Mouse (Mus musculus): ENCODE data around the gene Cby3. TPM values are rescaled to one million over a fixed set of nuclear protein-coding genes. Genes with fewer than 3 reads are reported as not detected.
"Not testable (repeated sequence)": the region's sequence is repeated elsewhere in the genome, so short reads cannot be mapped to it uniquely, and the experiment has no call there.

Cby3 gene
- not detected for total RNA-seq (2021)
- long read RNA-seq, experiment 1: 0 reads
- long read RNA-seq, experiment 2: 0 reads

DNA sequence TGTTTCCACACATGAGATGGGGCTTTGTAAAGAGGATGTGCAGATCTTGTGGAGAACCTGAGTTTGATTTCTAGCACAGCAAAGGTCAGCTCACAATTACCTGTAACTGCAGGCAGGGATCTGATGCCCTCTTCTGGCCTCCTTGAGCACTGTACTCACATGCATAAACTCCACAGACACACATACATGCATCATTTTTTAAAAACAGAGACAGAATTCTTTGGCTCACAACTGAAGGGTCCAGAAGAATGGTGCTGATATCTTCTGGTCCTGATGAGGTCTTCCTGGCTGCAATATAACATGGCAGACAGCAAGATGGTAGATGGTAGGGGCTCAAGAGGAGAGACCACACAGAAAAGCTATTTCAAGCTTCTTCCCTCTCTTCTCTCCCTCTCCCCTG, at the start of gene Cby3:
Cby3 (plus strand) TSS at position 301 of the 400 bp plus-strand sequence.
- no peak within 1 kb of the TSS for H3K4me3 ChIP-seq

DNA sequence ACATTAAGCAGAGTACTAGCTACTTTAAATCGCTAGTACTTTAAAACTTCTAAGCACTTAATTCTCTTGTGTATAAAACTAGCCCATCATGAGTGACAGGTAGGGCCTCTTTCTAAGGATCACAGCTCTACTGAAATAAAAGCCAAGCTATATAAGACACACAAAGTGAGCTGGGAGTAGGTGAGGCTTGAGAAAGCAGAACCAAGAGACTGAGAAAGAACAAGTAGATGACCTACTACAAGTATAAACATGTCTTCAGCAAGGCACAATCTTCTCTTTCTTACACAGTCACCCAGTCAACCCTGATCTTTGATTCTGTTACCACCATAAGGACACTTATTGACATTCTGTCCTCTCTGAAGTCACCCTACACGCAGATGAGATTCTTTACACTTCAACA, 41.5 kb upstream of the Cby3 start:
- intact Hi-C loops (cut with DNase I): no loop called here
- no peak overlapping the region for H3K27ac ChIP-seq
- no peak for TF ChIP-seq CTCF (IDR thresholded peaks at IDR 0.05)
- no peak for DNase-seq
- no peak overlapping the region for H3K4me3 ChIP-seq

More for the DNA sequence above, at the start of gene Cby3:
- intact Hi-C loops (cut with DNase I): no loop called here
- no peak; the same call in 1 of the 2 replicates for TF ChIP-seq CTCF (IDR thresholded peaks at IDR 0.05)
- DNase-seq: no peak
- H3K27ac ChIP-seq: no peak within 1 kb of the TSS

DNA sequence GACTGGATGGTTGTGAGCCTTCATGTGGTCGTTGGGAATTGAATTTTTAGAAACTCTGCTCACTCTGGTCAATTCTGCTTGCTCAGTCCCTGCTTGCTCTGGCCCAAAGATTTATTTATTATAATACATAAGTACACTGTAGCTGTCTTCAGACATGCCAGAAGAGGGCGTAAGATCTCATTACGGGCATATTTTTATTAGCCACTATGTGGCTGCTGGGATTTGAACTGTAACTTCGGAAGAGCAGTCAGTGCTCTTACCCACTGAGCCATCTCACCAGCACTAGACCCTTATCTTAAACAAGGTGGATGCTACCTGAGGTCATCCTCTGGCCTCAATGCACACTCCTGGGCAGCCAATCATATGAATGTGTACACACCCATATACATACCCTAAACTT, 34.9 kb upstream of the Cby3 start:
- H3K4me3 ChIP-seq; DNase-seq; H3K27ac ChIP-seq; intact Hi-C loops (cut with DNase I): not testable (repeated sequence)
- TF ChIP-seq CTCF (IDR thresholded peaks at IDR 0.05): peak; percentile 24; the same call in 1 of the 2 replicates

DNA sequence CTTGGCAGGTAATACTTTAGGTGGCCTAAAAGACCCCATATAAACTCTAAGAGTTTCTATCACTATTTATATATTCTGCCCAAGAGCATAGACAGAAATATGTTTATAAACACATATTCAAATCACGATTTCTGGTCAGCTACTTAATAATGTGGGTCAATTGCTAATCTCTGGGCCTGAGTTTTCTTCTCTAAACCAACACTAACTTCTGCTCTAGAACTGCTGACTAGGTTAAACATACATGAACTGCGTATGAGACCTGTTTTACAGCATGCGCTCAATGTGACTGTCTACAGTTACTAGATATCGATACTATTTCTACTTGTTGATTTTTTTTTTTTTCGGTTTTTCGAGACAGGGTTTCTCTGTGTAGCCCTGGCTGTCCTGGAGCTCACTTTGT, 33.0 kb upstream of the Cby3 start:
- intact Hi-C loops (cut with DNase I): no loop called here
- Histone ChIP-seq H3K27ac (no peak overlapping the region), H3K4me3 (no peak overlapping the region)
- no peak for DNase-seq
- no peak for TF ChIP-seq CTCF (IDR thresholded peaks at IDR 0.05)

DNA sequence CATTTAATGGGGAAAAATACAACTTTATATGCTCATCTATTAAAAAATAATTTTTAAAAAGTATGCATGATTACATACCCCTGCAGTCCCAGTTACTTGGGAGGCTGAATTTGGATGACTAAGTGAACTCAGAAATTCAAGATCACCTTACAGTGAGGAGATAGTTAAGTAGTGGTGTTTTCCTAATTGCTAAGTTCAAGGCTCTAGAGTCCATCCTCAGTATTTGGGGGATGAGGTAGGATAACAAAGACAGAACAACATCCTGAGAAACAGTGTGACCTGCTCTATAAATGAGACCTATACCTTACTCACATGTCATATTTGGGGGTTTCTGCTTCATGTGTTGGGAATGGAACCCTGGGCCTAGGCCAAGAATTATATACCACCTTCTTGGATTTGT, 31.9 kb upstream of the Cby3 start:
- TF ChIP-seq CTCF (IDR thresholded peaks at IDR 0.05): no peak
- Histone ChIP-seq H3K27ac (no peak overlapping the region), H3K4me3 (no peak overlapping the region)
- intact Hi-C loops (cut with DNase I): no loop called here
- DNase-seq: no peak

DNA sequence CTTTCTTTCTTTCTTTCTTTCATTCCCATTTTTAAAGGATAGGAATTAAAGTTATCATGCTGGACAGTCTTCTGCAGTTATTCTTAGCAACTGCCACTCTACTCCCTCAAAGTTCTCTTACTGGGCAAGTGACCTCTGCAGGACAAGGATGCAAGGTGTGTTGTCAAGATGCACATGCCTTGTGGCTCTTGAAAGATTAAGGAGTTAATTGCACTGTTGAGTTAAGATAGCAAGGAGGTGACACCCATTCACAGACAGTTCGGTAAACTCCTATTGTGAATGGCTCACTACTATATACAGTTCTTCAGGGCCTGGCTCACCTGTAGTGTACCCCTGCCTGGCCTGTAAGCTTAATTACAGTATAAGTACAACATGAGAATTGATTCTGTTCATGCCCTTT, 30.4 kb upstream of the Cby3 start:
- no peak for DNase-seq
- peak overlapping the region; percentile 41 for H3K27ac ChIP-seq
- intact Hi-C loops (cut with DNase I): loop anchor here (2.0 kb wide), 1 partner anchor 31 kb away; the partner anchor contains the start of gene Maml1
- H3K4me3 ChIP-seq: peak overlapping the region; percentile 82
- no peak for TF ChIP-seq CTCF (IDR thresholded peaks at IDR 0.05)

DNA sequence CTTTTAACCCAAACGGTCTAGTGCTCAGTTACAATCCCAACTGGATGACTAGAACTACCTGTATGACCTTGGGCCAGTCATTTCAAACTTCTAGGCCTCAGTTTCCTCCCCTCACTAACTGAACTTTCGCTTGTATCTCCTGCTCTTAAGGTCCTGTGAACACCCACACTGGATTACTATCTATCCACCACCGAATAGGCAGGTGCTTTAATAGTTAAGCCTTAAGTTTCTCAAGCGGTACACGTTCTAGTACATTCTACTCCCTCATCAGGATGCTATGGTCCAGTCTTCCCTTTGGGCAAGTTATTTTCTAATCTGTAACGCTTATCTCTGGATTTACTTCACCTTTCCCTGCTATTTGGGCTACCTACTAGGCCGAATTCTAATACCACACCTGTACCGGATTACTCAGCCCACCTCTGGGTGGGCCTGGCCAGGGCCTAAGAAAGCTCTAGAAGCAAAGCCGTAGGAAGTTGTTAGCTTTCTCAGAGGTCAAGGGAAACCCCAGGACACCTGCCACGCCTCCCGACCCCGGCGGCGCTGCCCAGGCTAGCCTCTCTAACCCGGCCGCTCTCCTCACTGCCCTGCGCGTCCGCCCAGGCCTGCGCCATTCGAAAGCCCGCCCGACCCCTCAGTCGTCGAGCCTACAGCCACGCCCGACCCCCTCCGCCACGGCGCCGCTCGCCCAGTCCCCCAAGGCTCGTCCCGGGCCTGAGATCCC, 29.4 kb upstream of the Cby3 start:
- intact Hi-C loops (cut with DNase I): loop anchor here (2.0 to 5.0 kb wide), 3 partner anchors 32 to 52 kb away; partner anchors contain the start of genes Hnrnph1 and Maml1
- no peak for TF ChIP-seq CTCF (IDR thresholded peaks at IDR 0.05)

DNA sequence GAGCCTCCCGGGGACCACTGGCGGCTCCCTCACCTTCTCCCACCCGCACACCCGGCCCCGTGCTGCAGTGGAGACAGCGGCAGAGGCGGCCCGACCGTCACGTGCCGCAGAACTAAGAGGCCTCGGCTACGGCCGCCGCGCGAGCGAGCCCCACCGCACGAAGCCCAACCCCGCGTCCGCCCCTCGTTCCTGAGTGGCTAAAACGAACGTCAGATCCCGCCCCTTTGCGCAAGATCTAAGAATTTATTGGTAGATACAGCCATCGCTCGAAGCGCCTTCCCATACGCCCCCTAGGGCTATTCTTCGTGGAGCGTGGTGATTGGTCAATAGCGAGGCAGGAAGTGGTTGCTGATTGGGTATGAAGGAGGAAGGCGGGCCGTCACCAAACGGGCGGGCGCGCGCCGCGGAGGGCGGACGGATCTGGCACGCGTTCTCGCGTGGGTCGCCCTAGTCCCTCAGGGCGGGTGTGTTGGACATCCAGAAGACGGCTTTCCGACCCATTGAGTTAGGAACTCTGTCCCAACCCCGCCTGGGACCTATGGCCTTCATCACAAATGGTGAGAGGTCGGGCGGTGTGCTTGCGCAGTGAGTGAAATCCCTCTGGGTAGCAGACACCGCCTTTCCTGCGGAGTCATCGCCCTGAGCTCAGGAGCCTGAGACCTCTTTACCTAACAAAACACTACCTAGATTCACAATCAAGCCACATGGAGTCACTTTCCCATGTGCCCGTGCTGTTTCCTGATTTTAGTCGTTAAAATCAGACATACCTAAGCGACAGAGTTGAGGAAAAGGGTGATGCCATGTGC, 28.6 kb upstream of the Cby3 start, which contains the start of gene Canx:
Canx (minus strand) TSS at position 178 of the 806 bp plus-strand sequence.
- DNase-seq: peak; percentile 98
- Histone ChIP-seq H3K27ac (peak within 1 kb of the TSS; percentile 96), H3K4me3 (peak within 1 kb of the TSS; percentile 82)
- intact Hi-C loops (cut with DNase I): loop anchor here (2.0 to 5.0 kb wide), 3 partner anchors 33 to 52 kb away; partner anchors contain the start of genes Hnrnph1 and Maml1
- TF ChIP-seq CTCF (IDR thresholded peaks at IDR 0.05): no peak

More for the DNA sequence above, 29.4 kb upstream of the Cby3 start:
- no peak for DNase-seq
- peak overlapping the region; percentile 82 for H3K4me3 ChIP-seq
- peak overlapping the region; percentile 96 for H3K27ac ChIP-seq

DNA sequence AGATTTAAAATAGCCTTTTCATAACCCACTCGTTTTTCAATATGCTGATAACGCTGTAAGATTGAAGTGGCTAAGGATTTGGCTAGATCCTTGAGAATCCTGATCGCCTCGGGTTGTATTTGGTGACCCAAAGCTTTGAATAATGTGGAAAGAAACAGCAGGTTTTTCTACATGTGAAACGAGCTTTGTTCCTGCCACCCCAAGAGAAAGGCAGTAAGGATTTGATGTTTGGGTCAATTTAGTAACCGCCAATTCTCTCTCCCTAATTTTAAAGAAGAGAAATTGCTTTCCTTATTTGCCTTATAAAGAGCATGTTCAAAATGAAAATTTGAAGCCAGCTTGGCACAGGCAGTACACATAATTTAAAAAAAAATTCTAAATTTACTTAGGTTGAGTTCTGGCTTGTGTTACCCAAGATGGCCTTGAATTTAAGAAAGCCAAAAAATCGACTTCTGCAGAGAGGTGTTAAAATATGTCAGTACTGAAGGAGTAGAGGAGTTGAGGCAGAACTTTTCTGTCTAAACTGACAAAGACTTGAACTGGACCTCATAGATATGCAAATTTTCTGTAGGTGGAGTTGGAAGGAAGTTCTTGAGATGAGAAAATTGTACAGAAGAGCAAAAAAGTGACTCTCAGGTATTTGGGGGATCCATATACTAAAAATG, 27.8 kb upstream of the Cby3 start:
- H3K27ac ChIP-seq: peak overlapping the region; percentile 96
- intact Hi-C loops (cut with DNase I): loop anchor here (5.0 kb wide), 2 partner anchors 36 to 51 kb away; partner anchors contain the start of gene Hnrnph1
- DNase-seq: no peak
- TF ChIP-seq CTCF (IDR thresholded peaks at IDR 0.05): no peak
- H3K4me3 ChIP-seq: peak overlapping the region; percentile 82

DNA sequence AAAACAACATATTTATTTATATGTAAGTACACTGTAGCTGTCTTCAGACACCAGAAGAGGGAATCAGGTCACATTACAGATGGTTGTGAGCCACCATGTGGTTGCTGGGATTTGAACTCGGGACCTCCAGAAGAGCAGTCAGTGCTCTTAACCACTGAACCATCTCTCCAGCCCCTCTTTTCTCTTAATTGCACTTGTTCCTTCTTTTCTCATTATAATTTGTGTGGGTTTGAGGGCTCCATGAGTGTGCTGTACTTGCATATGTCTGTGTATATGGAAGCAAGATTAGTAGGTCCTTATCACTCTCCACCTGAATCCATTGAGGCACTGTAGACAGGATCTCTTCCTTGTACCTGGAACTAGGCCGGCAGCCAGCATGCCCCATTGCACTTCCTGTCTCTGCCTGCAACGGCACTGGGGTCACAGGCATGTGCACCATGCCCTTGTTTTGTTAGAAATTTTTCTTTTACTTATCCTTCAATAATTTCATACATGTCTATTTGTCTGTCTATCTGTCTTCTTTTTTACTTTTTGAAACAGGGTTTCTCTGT, 26.1 kb upstream of the Cby3 start:
- Histone ChIP-seq H3K27ac (no peak overlapping the region), H3K4me3 (no peak overlapping the region)
- TF ChIP-seq CTCF (IDR thresholded peaks at IDR 0.05): no peak
- no peak for DNase-seq
- intact Hi-C loops (cut with DNase I): loop anchor here (5.0 kb wide), 2 partner anchors 34 to 49 kb away; partner anchors contain the start of gene Hnrnph1

DNA sequence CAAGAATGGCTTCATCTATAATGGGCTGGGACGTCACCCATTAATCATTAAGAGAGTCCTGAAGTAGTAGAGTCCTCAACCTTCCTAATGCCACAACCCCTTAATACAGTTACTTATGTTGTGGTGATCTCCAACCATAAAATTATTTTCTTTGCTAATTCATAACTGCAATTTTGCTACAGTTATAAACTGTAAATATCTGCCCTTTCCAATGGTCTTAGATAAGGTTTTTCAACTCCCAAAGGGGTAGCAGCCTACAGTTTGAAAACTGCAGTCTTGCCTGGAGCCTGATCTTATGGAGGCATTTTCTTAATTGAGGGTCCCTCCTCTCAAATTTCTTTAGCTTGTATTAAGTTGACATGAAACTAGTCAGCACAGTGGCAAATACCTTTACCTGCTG, 24.9 kb upstream of the Cby3 start:
- Histone ChIP-seq H3K4me3 (no peak overlapping the region), H3K27ac (no peak overlapping the region)
- DNase-seq: no peak
- no peak for TF ChIP-seq CTCF (IDR thresholded peaks at IDR 0.05)
- intact Hi-C loops (cut with DNase I): loop anchor here (5.0 kb wide), 2 partner anchors 33 to 48 kb away; partner anchors contain the start of gene Hnrnph1

DNA sequence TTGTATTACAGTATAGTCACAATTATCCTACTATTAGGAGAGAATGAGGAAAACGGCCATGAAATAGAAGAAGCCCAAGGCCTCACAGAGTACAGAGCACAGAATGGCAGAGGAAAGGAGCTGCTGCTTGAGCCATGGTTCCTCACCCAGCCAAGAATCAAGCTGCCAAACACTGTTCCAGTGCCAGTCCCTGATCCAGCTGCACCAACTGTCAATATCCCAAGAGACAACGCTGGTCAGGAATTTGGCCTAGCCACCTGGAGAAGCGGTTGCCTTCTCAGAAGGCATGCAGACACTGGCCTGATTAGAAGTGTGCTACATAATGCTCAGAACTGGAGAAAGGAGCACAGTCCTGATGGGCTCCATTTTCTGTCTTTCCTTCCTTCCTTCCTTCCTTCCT, 21.1 kb upstream of the Cby3 start:
- peak overlapping the region; percentile 66 for H3K27ac ChIP-seq
- TF ChIP-seq CTCF (IDR thresholded peaks at IDR 0.05): no peak
- intact Hi-C loops (cut with DNase I): no loop called here
- H3K4me3 ChIP-seq: no peak overlapping the region
- DNase-seq: peak; percentile 75

Measured in gastrocnemius, adult 2 months (tissue).